Mouse (Mus musculus): ENCODE results near the gene Gpc6. TPM values are rescaled to one million over a fixed set of nuclear protein-coding genes. Genes with fewer than 3 reads are reported as not detected.

The Gpc6 gene
- polyA plus RNA-seq, 1 experiment, result 0.29 TPM

DNA sequence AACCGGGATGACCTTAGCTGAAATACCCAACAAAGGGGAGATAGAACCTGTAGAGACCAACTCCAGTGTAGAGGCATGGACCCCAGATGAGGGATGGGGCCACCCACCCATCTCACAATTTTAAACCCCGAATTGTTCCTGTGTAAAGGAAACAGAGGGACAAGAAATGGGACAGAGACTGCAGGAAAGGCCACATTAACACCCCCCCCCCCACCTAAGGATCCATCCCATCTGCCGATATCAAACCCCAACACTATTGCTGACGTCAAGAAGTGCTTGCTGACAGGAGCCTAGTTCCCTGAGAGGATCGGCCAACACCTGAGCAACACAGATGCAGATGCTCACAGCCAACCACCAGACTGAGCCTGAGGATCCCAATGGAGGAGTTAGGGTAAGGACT lies 241.2 kb downstream of the Gpc6 start:
- no peak overlapping the region for H3K27ac ChIP-seq (ENCODE audit: insufficient read depth, low read depth, low read length)
- H3K4me1 ChIP-seq (ENCODE audit: control insufficient read depth, insufficient read depth, low read length), result no peaks in the 10 kb centered on the region
- no peak overlapping the region for H3K4me3 ChIP-seq (ENCODE audit: insufficient read depth, low read length)
- no peak for TF ChIP-seq CTCF (IDR thresholded peaks at IDR 0.05; ENCODE audit: low read depth, low read length)
- no peak for TF ChIP-seq POLR2A (IDR thresholded peaks at IDR 0.05; ENCODE audit: borderline replicate concordance, low read depth, low read length)

DNA sequence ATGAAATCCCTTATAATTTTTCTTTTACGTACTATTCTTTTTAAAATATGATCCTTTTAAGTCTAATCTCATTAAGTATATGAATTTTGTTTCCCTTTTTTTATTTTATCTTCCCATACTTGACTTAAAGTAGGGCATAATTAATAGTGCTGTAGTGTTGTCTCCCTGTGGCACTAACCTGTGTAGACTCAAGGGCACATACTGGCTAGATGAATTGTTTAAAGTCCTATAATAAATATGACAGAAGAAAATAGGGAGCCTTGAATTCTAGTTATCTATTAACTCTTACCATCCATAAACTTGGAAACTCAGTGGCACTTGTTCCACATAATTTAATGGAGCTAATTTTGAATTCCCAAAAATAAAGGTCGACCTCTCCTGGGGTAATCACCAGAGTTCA lies 268.2 kb downstream of the Gpc6 start:
- TF ChIP-seq CTCF (IDR thresholded peaks at IDR 0.05; ENCODE audit: low read depth, low read length) (no peak), POLR2A (IDR thresholded peaks at IDR 0.05; ENCODE audit: borderline replicate concordance, low read depth, low read length) (no peak)
- Histone ChIP-seq H3K27ac (ENCODE audit: insufficient read depth, low read depth, low read length) (no peak overlapping the region), H3K4me1 (ENCODE audit: control insufficient read depth, insufficient read depth, low read length) (no peaks in the 10 kb centered on the region), H3K4me3 (ENCODE audit: insufficient read depth, low read length) (no peak overlapping the region)

DNA sequence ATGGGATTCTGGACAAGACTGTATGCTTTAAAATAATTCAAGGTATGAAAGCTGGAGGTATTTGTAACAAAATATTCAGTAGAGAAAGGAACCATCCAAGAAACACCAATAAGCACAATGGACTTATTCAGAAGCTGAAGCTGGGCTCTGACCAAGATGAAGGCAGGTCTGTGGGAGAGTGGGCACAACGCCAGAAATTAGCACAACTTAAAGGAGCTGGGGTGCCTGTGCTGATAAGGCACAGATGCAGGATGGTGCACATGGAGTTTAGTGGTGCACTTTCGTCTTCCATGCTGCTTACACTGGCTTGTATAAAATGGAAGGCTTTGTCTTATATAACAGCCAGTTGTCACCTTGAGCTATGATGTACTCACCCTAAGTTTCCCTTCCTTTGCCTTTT lies 276.9 kb downstream of the Gpc6 start:
- H3K27ac ChIP-seq (ENCODE audit: insufficient read depth, low read depth, low read length), result no peak overlapping the region
- no peak overlapping the region for H3K4me3 ChIP-seq (ENCODE audit: insufficient read depth, low read length)
- TF ChIP-seq CTCF (IDR thresholded peaks at IDR 0.05; ENCODE audit: low read depth, low read length) (no peak), POLR2A (IDR thresholded peaks at IDR 0.05; ENCODE audit: borderline replicate concordance, low read depth, low read length) (no peak)
- H3K4me1 ChIP-seq (ENCODE audit: control insufficient read depth, insufficient read depth, low read length), result no peaks in the 10 kb centered on the region

GRCm38 (mm10) chr14:117203960-117204359 lies 278.8 kb downstream of the Gpc6 start:
- no peak overlapping the region for H3K4me3 ChIP-seq (ENCODE audit: insufficient read depth, low read length)
- H3K4me1 ChIP-seq (ENCODE audit: control insufficient read depth, insufficient read depth, low read length), result no peaks in the 10 kb centered on the region
- H3K27ac ChIP-seq (ENCODE audit: insufficient read depth, low read depth, low read length), result no peak overlapping the region
- TF ChIP-seq CTCF (IDR thresholded peaks at IDR 0.05; ENCODE audit: low read depth, low read length) (no peak), POLR2A (IDR thresholded peaks at IDR 0.05; ENCODE audit: borderline replicate concordance, low read depth, low read length) (no peak)

DNA sequence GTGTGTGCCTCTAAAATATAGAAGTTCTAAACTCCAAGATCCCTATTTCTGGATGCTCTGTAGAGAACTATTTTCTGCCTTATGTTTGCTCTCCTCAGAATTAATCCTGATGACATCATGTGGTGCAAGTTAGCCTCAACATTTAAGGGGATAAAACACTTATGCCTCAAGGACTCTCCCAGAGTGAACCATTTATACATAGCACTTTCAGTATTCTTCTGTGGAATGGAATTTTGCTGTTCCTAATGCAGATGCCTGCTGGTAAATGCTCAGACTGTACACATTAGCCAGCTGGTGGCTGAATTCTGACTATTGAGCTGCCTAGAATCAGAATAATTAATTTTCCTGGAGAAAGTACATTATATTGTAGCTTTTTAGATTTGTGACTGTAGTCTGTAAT lies 289.3 kb downstream of the Gpc6 start:
- no peak overlapping the region for H3K27ac ChIP-seq (ENCODE audit: insufficient read depth, low read depth, low read length)
- no peak overlapping the region for H3K4me3 ChIP-seq (ENCODE audit: insufficient read depth, low read length)
- TF ChIP-seq CTCF (IDR thresholded peaks at IDR 0.05; ENCODE audit: low read depth, low read length) (no peak), POLR2A (IDR thresholded peaks at IDR 0.05; ENCODE audit: borderline replicate concordance, low read depth, low read length) (no peak)
- H3K4me1 ChIP-seq (ENCODE audit: control insufficient read depth, insufficient read depth, low read length), result no peaks in the 10 kb centered on the region

DNA sequence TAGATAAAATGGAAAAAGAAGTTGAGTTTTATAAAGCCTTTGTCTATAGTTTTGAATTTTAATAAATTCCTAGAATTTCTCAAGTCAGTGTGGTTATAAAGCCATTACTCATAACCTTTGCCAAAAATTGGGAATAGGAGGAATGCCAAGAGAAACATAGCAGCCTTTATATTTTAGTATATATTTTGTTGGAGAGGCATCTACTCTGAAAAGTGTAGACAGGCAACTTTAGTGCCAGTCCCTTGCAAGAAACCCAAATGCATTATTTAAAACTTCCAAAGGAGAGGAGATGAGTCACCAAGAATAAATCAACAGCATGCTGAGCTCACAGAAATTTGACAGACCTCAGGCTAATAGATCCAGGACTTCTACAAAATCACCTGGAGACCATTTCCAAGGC lies 301.8 kb downstream of the Gpc6 start:
- TF ChIP-seq POLR2A (IDR thresholded peaks at IDR 0.05; ENCODE audit: borderline replicate concordance, low read depth, low read length) (no peak), CTCF (IDR thresholded peaks at IDR 0.05; ENCODE audit: low read depth, low read length) (no peak)
- Histone ChIP-seq H3K4me3 (ENCODE audit: insufficient read depth, low read length) (no peak overlapping the region), H3K27ac (ENCODE audit: insufficient read depth, low read depth, low read length) (no peak overlapping the region), H3K4me1 (ENCODE audit: control insufficient read depth, insufficient read depth, low read length) (no peaks in the 10 kb centered on the region)

DNA sequence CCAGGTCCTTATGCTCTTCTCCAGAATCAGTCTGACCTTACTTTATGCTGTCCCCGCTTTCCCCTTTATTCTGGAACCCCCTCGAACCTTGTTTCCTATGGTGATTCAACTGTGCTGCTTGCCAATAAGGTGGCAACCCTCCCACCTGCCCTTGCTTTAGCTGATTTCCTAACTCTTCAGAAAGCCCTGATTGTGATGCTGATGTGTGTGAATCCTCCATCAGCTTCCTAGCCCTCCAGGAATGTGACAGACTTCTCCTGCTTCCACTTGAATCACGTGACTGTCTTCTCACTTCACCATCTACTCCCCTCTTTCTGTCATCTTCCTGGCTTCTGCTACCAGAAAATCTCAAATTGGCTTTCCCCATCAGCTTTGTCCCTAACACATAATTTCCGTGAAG lies 305.4 kb downstream of the Gpc6 start:
- TF ChIP-seq CTCF (IDR thresholded peaks at IDR 0.05; ENCODE audit: low read depth, low read length) (no peak), POLR2A (IDR thresholded peaks at IDR 0.05; ENCODE audit: borderline replicate concordance, low read depth, low read length) (no peak)
- no peak overlapping the region for H3K4me3 ChIP-seq (ENCODE audit: insufficient read depth, low read length)
- no peak overlapping the region for H3K27ac ChIP-seq (ENCODE audit: insufficient read depth, low read depth, low read length)
- H3K4me1 ChIP-seq (ENCODE audit: control insufficient read depth, insufficient read depth, low read length), result no peaks in the 10 kb centered on the region

- H3K4me3 ChIP-seq (ENCODE audit: insufficient read depth, low read length), result no peak overlapping the region
- no peak overlapping the region for H3K27ac ChIP-seq (ENCODE audit: insufficient read depth, low read depth, low read length)
- H3K4me1 ChIP-seq (ENCODE audit: control insufficient read depth, insufficient read depth, low read length), result no peaks in the 10 kb centered on the region
- TF ChIP-seq POLR2A (IDR thresholded peaks at IDR 0.05; ENCODE audit: borderline replicate concordance, low read depth, low read length) (no peak), CTCF (IDR thresholded peaks at IDR 0.05; ENCODE audit: low read depth, low read length) (no peak)
Observed at GRCm38 (mm10) chr14:117238226-117238625, 313.1 kb downstream of the Gpc6 start.

DNA sequence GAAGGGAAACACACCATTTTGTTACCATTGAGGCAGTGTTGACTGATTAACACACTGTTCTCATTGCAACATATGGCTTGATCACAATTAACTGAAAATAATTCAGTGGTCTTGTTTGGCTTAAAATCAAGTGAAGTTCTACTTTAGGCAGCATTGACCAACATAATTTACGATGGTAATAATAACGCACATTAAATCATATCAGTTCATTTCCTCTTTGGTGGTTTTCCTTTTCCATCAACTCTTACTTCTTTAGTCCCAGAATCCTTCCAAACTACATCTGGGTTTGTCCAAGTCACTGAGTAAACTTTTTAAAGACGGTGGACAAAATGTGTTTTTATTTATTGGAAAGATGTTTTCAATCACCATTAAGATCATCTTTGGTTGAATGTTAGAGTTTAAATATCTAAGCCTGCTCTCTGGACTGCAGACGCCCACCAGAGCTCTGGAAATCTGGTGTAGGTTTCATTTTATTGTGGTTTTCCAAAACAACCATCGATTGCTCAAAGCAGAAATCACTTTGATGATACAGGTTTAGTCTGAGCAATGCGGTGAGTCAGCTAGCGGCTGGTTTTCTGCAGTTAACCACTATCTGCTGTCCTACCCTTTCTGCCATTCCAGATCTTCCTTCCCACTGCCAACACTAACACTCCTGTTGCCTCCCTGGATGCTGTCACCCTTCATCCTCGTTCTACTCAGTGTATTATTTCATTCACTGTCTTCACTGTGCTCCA lies 314.7 kb downstream of the Gpc6 start:
- no peak overlapping the region for H3K27ac ChIP-seq (ENCODE audit: insufficient read depth, low read depth, low read length)
- no peaks in the 10 kb centered on the region for H3K4me1 ChIP-seq (ENCODE audit: control insufficient read depth, insufficient read depth, low read length)
- no peak for TF ChIP-seq POLR2A (IDR thresholded peaks at IDR 0.05; ENCODE audit: borderline replicate concordance, low read depth, low read length)
- TF ChIP-seq CTCF (IDR thresholded peaks at IDR 0.05; ENCODE audit: low read depth, low read length), result no peak
- H3K4me3 ChIP-seq (ENCODE audit: insufficient read depth, low read length), result no peak overlapping the region

- no peak overlapping the region for H3K27ac ChIP-seq (ENCODE audit: insufficient read depth, low read depth, low read length)
- no peaks in the 10 kb centered on the region for H3K4me1 ChIP-seq (ENCODE audit: control insufficient read depth, insufficient read depth, low read length)
- no peak overlapping the region for H3K4me3 ChIP-seq (ENCODE audit: insufficient read depth, low read length)
- TF ChIP-seq POLR2A (IDR thresholded peaks at IDR 0.05; ENCODE audit: borderline replicate concordance, low read depth, low read length) (no peak), CTCF (IDR thresholded peaks at IDR 0.05; ENCODE audit: low read depth, low read length) (no peak)
Observed at GRCm38 (mm10) chr14:117245631-117246030, 320.5 kb downstream of the Gpc6 start.

Data from bone marrow macrophage, adult 2 months (primary cell).